Mouse (Mus musculus): ENCODE measurements around the gene Shisal2a. TPM values are rescaled to one million over a fixed set of nuclear protein-coding genes. Genes with fewer than 3 reads are reported as not detected.
"Not testable (repeated sequence)": the region's sequence is repeated elsewhere in the genome, so short reads cannot be mapped to it uniquely, and the experiment has no call there.

Shisal2a gene
- polyA plus RNA-seq, 1 experiment, result not detected

- Histone ChIP-seq H3K27me3 (ENCODE audit: control insufficient read depth, insufficient read depth, low read length) (no peaks in the 10 kb centered on the region), H3K4me1 (ENCODE audit: control insufficient read depth, insufficient read depth, low read length) (peaks cover 13% of the 10 kb centered on the region), H3K27ac (ENCODE audit: control insufficient read depth, insufficient read depth, low read depth, low read length) (no peak overlapping the region), H3K36me3 (ENCODE audit: control insufficient read depth, insufficient read depth, low read length) (no peaks in the 10 kb centered on the region), H3K4me3 (ENCODE audit: control insufficient read depth, low read depth, low read length) (peak overlapping the region; percentile 75)
- TF ChIP-seq CTCF (IDR thresholded peaks at IDR 0.05; ENCODE audit: control insufficient read depth, insufficient read depth, insufficient replicate concordance, low read depth, low read length), result no peak
- TF ChIP-seq POLR2A (IDR thresholded peaks at IDR 0.05; ENCODE audit: control insufficient read depth, low read depth, low read length), result no peak
Observed at GRCm38 (mm10) chr4:108360136-108361055, 22.8 kb downstream of the Shisal2a start.

- TF ChIP-seq CTCF (IDR thresholded peaks at IDR 0.05; ENCODE audit: control insufficient read depth, insufficient read depth, insufficient replicate concordance, low read depth, low read length) (no peak), POLR2A (IDR thresholded peaks at IDR 0.05; ENCODE audit: control insufficient read depth, low read depth, low read length) (no peak)
- Histone ChIP-seq H3K27ac (ENCODE audit: control insufficient read depth, insufficient read depth, low read depth, low read length) (no peak overlapping the region), H3K27me3 (ENCODE audit: control insufficient read depth, insufficient read depth, low read length) (no peaks in the 10 kb centered on the region), H3K4me3 (ENCODE audit: control insufficient read depth, low read depth, low read length) (no peak overlapping the region), H3K36me3 (ENCODE audit: control insufficient read depth, insufficient read depth, low read length) (no peaks in the 10 kb centered on the region), H3K4me1 (ENCODE audit: control insufficient read depth, insufficient read depth, low read length) (peaks cover 11% of the 10 kb centered on the region)
Observed at GRCm38 (mm10) chr4:108358498-108358897, 24.7 kb downstream of the Shisal2a start.

- Histone ChIP-seq H3K4me3 (ENCODE audit: control insufficient read depth, low read depth, low read length) (no peak overlapping the region), H3K4me1 (ENCODE audit: control insufficient read depth, insufficient read depth, low read length) (peaks cover 5% of the 10 kb centered on the region), H3K36me3 (ENCODE audit: control insufficient read depth, insufficient read depth, low read length) (no peaks in the 10 kb centered on the region), H3K27ac (ENCODE audit: control insufficient read depth, insufficient read depth, low read depth, low read length) (no peak overlapping the region), H3K27me3 (ENCODE audit: control insufficient read depth, insufficient read depth, low read length) (no peaks in the 10 kb centered on the region)
- no peak for TF ChIP-seq CTCF (IDR thresholded peaks at IDR 0.05; ENCODE audit: control insufficient read depth, insufficient read depth, insufficient replicate concordance, low read depth, low read length)
- TF ChIP-seq POLR2A (IDR thresholded peaks at IDR 0.05; ENCODE audit: control insufficient read depth, low read depth, low read length), result no peak
Observed at GRCm38 (mm10) chr4:108357458-108357857, 25.7 kb downstream of the Shisal2a start.

- not testable (repeated sequence) for H3K27me3 ChIP-seq (ENCODE audit: control insufficient read depth, insufficient read depth, low read length); H3K27ac ChIP-seq (ENCODE audit: control insufficient read depth, insufficient read depth, low read depth, low read length); H3K4me3 ChIP-seq (ENCODE audit: control insufficient read depth, low read depth, low read length); H3K36me3 ChIP-seq (ENCODE audit: control insufficient read depth, insufficient read depth, low read length); H3K4me1 ChIP-seq (ENCODE audit: control insufficient read depth, insufficient read depth, low read length)
Observed at GRCm38 (mm10) chr4:108353591-108353990, 29.6 kb downstream of the Shisal2a start.

GRCm38 (mm10) chr4:108350819-108351218 lies 32.3 kb downstream of the Shisal2a start:
- Histone ChIP-seq H3K36me3 (ENCODE audit: control insufficient read depth, insufficient read depth, low read length) (no peaks in the 10 kb centered on the region), H3K27me3 (ENCODE audit: control insufficient read depth, insufficient read depth, low read length) (no peaks in the 10 kb centered on the region), H3K27ac (ENCODE audit: control insufficient read depth, insufficient read depth, low read depth, low read length) (no peak overlapping the region), H3K4me3 (ENCODE audit: control insufficient read depth, low read depth, low read length) (no peak overlapping the region), H3K4me1 (ENCODE audit: control insufficient read depth, insufficient read depth, low read length) (no peaks in the 10 kb centered on the region; the same call in 1 of the 2 replicates)
- TF ChIP-seq POLR2A (IDR thresholded peaks at IDR 0.05; ENCODE audit: control insufficient read depth, low read depth, low read length) (no peak), CTCF (IDR thresholded peaks at IDR 0.05; ENCODE audit: control insufficient read depth, insufficient read depth, insufficient replicate concordance, low read depth, low read length) (no peak)

- Histone ChIP-seq H3K27me3 (ENCODE audit: control insufficient read depth, insufficient read depth, low read length) (no peaks in the 10 kb centered on the region), H3K36me3 (ENCODE audit: control insufficient read depth, insufficient read depth, low read length) (no peaks in the 10 kb centered on the region), H3K4me3 (ENCODE audit: control insufficient read depth, low read depth, low read length) (no peak overlapping the region), H3K27ac (ENCODE audit: control insufficient read depth, insufficient read depth, low read depth, low read length) (no peak overlapping the region), H3K4me1 (ENCODE audit: control insufficient read depth, insufficient read depth, low read length) (no peaks in the 10 kb centered on the region; the same call in 1 of the 2 replicates)
- no peak for TF ChIP-seq CTCF (IDR thresholded peaks at IDR 0.05; ENCODE audit: control insufficient read depth, insufficient read depth, insufficient replicate concordance, low read depth, low read length)
Observed at GRCm38 (mm10) chr4:108349836-108350547, 33.2 kb downstream of the Shisal2a start.

- Histone ChIP-seq H3K4me1 (ENCODE audit: control insufficient read depth, insufficient read depth, low read length) (no peaks in the 10 kb centered on the region; the same call in 1 of the 2 replicates), H3K27me3 (ENCODE audit: control insufficient read depth, insufficient read depth, low read length) (no peaks in the 10 kb centered on the region), H3K27ac (ENCODE audit: control insufficient read depth, insufficient read depth, low read depth, low read length) (no peak overlapping the region)
Observed at GRCm38 (mm10) chr4:108349064-108349463, 34.1 kb downstream of the Shisal2a start.

More at GRCm38 (mm10) chr4:108349064-108349463, 34.1 kb downstream of the Shisal2a start:
- H3K4me3 ChIP-seq (ENCODE audit: control insufficient read depth, low read depth, low read length), result no peak overlapping the region
- TF ChIP-seq POLR2A (IDR thresholded peaks at IDR 0.05; ENCODE audit: control insufficient read depth, low read depth, low read length) (no peak), CTCF (IDR thresholded peaks at IDR 0.05; ENCODE audit: control insufficient read depth, insufficient read depth, insufficient replicate concordance, low read depth, low read length) (no peak)
- no peaks in the 10 kb centered on the region for H3K36me3 ChIP-seq (ENCODE audit: control insufficient read depth, insufficient read depth, low read length)
